Mouse (Mus musculus): Measurements from ENCODE around the gene Lef1.

The Lef1 gene

DNA sequence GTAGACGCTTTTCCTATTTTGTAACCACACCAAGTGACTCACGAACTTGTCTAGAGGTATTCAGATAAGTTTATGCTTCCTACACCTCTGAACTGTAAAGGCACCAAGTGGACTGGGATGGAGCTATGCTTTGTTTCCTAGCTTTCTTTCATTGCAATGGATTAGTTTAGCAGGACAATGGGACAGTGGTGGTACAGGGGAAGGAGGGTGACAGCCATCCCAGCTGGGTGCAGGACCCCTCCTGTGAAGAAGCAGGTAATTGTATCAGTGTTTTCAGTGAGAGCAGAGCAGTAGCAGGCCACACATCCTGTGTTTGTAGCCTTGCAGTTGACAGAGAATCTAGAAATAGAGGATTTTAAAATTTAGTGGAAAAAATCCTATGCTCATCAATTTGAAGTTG is 34.0 kb downstream of the Lef1 start:
- no peak for DNase-seq

DNA sequence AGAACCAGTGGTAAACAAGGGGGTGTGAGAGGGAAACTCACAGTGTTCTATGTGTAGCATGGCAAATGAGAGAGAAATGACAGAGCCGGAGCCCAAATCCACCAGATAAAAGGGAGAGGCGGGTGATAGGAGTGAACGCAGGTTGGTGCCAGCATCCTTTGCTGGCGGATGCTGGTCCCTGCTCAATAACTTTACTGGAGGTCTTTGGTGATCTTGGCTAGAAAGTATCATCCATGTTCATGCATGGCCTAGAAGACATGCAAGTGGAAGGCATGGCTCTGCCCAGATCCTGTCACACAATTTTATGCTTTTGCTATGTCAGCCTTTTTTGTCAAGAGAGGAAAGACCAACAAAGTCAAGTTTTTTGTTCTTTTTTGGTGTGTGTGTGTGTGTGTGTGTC is 42.6 kb downstream of the Lef1 start:
- no peak for DNase-seq

DNA sequence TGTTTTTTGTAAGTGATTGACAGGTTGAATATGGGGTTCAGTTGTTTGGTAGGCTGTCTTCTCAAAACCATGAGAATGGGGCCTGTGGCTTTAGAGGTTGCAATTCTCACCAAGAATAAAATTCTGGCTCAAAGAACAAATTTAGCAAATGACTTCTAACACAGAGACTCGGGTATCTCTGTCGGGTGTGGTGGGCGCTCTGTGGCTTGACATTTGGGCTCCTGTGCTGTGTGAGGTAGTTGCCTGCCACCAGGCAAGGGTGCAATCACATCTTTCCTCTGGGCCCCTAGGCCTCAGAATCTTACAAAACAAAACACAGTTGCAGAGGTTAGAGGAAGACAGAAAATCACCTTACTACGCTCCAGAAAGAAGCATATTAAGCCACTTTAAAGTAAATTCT is 43.6 kb downstream of the Lef1 start:
- no peak for DNase-seq

DNA sequence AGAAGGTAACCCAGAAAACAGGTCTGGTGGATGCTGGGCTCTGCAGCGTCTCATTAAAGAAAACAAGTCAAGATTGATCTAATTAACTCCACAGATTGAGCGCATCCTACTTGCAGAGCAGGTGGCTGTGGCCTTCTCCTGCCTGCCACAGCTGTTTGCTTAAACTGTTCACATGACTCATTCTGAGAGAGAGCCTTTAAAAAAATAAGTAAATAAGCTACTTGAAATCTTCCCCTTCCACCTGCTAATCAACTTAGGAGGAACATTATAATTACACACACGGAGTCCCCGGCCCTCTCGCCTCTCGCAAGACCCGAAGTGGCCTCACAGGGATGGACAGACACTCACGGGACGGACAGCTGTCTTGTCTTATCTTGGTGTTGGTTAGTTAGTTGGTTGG is 44.3 kb downstream of the Lef1 start:
- DNase-seq: no peak

DNA sequence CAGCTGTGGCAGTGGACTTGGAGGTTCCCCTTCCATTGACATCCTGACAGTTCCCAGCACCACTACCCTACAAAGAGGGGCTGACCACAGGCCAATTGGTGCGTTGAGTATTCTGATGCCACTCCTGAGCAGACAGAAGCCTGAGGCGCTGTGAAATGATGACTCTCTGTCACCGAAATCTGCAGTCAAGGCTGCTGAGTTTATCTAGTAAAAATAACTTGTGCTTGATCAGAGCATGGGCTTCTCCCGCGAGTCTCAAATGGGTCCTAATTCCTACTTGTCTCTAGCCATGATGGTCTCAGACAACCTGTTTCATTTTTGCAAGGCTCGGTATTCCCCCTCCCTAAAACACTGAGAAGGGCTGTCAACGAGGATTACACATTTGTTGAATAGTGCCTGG is 44.8 kb downstream of the Lef1 start:
- no peak for DNase-seq

DNA sequence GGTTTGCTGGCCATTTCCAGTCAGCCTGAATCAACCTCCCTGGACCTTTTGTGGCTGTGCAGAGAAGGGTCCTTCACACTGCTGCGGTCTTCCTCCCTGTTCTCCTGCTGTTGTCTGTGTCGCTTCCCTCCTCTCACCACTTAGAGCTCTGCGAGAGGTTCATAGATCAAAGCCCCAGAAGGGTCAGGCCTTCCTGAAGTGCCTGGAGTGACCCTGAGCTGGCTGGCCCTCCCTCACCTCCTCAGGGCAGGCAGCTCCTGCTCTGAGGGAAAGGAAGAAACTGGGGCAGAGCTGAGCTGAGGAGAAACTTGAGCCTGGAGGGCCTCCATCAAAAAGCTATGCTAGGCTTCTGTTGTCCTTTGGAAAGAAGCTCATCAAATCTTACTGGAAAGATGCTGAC is 45.4 kb downstream of the Lef1 start:
- DNase-seq: no peak

DNA sequence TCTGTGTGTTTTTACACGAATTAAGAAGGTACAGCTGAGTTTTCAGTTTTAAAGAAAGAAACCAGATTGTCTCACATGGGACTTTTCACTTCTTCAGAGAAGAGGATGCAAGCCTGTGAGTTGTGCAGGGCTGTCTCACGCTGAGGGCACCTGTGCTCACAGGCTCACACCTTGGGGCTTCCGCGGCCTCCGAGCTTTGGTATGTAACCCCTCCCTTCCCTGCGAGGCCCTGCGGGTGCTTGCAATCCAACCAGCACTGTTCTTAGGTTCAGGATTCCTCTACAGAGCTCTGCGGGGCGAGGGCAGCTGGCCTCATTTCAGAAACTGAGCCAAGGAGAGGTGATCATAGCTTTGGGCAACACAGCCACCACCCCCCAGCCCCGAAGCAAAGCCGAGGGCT is 46.1 kb downstream of the Lef1 start:
- no peak for DNase-seq

DNA sequence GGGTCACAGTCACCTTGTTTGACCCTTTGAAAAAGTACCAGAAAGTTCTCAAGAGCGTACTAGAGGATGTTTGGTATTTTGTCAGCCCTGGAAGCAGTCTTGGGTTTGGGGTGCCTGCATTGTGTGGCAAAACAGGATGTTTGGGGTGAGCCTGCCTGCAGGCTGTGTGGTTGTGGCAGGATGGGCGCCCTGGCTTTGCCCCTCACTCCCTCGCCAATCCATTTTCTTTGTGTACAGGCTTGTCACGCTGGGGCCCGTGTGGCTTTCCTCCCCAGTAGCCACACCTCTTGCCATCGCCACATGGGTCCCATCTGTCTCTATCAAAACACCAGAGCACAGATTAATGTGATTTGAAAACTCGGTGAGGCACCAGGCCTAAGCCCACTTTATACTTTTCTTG is 47.2 kb downstream of the Lef1 start:
- DNase-seq: no peak

DNA sequence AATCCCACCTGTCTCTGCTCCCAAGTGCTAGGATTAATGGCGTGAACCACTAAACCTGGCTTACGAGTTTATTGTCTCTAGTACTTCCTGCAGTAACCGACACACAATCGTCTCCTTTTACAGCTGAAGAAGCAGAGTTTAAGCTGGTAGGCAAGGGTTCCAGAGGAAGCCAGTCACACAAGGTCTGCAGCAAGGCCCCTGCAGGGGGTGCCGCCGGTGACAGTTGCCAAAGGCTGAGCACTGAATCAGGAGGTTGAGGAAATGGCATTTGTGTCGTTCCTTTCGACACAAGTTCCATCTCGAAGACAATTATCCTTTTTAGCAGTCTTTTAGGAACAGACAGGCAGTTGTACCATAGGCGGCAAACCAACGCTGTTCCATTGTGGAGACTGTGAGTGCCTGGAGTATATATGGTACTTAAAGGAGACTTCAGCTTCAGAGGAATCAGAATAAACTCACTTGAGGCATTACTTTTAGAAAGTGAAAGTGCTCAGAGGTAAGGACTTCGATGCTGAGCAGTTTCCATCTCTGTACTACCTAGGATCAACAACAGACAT is 49.0 kb downstream of the Lef1 start:
- no peak for DNase-seq

DNA sequence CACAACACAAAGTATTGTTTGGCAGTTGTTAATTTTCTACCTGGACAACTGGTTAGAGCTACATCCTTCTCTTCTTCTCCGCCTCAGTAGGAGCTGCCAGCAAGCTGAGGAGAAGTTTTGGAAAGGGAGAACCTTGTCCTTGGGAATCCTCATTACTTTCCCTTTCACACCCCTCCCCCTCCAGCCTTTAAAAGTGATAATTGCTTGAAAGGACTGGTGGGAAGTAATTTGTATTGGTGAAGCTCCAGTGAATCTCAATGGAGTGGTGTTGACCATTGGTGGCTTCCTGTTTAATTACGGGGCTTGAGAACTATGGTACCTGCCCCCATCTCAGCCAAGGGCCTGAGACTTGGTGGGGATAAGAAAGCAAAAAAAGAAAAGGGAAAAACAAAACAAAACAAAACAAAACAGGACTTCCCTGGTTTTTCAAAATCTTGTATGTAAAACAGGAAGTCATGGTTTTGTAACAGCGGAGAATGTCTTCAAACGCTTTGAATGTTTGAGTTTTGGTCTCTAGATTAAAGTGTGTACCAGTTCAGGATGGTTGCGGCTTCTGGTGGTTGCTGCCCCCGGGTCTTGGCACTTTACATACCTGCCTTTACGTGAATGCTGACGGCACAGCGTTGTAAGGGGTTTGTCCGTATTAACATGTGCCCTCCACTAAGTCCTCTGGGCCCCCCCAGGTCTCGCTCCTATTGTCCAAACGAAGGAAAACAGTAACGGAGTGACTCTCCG is 49.8 kb downstream of the Lef1 start:
- no peak for DNase-seq

DNA sequence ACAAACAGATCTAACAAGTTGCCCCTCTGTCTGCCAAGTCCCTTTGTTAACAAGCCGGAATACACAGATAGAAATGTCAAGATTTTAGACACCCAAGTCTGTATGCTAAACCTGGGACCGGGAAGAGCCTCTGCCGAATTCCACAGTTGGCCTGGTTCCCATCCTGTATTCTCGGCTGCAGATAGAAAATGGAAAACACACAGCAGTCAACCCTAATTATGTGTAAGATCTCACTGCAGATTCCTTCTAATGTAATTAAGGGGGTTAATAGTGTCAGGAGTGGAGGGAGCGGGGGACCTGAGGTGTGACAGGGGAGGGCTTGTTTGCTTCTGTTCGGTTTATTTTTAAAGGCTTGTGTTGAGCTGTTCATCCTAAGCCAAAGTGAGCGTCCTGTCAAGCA is 50.6 kb downstream of the Lef1 start:
- DNase-seq: no peak

DNA sequence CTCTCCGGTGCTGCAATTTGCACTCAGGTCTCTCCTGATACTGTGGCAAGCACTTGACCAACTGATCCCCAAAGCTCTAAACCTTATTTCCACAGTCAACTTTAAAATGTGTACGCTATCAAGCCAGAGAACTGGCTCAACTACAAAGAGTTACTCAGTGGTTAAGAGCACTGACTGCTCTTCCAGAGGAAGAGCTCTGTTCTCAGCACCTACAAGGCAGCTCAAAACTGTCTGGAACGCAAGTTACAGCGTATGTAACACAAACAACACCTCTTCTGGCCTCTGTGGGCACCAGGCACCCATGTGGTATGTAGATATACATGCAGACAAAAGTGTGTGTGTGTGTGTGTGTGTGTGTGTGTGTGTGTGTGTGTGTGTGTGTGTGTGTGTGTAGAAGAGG is 57.5 kb downstream of the Lef1 start:
- no peak for DNase-seq

DNA sequence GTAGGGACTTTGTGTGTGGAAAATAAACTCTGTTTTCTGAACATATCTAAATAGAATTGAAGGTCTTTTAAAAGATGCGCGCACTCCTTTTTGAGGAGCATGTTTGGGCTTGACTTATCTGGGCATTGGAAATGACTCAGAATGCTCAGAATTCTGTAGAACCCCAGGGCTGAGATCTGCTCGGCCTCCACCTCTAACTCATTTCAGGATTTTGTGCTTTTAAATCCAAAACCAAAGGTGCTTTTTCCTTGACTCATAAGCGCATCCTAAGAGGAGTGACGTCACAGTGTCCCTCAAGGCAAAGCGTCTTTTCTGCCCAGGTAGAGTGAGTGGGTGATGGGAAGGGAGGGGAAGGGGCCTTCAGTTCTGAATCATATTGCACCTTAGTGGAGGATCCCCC is 58.9 kb downstream of the Lef1 start:
- DNase-seq: no peak

DNA sequence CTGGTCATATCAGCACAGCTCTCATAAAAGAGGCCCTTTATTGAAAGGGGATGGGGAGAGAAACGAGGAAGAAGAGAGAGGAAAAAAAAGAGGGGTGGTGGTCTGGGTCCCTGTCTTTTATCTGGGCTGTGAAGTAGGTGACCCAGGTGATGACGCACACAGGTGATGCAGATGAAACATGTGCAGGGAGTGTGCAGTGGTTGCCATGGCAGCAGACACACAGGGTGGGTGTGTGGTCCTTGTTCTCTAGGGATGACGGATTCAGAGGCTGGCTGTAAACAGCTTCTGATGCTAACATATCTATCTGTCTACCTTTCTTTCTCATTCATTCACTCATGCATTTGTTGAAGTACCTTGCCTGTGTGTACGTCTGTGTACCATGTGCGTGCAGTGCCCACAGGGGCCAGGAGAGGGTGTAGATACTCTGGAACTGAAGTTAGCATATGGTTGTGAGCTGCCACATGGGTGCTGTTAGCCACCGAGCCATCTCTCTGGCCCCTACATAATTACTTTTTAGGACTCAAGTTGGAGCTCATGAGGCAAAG is 59.9 kb downstream of the Lef1 start:
- no peak for DNase-seq

DNA sequence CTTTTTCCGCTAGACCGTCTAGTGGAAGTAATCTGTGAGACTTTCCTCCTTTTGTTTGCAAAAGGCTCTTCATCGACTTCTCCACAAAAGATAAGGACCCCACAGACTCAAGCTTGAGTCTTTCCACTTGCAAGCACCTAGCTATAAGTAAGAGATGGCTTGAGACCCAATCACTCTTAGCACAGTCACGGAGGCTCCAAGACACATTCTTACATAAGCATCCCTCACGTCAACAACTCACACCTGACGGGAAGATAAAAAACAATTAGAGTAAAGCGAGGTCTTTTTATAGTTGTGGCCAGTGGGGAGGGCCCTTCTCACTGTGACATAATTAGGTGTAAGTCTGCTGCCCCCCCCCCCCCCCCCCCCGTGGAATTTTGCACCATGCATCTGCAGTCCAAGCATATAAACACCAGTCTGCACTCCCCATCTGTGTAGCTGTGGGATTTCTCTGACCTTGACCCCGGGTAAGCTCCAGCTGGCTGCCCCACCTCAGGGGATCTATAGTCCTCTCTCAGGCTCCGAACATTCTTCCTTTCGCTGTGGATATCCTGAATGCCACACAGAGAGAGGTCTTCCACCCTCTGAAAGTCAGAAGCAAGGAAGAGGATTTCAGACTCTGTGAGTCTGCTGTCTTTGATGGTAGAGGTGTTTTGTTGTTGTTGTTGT is 61.2 kb downstream of the Lef1 start:
- DNase-seq: no peak

DNA sequence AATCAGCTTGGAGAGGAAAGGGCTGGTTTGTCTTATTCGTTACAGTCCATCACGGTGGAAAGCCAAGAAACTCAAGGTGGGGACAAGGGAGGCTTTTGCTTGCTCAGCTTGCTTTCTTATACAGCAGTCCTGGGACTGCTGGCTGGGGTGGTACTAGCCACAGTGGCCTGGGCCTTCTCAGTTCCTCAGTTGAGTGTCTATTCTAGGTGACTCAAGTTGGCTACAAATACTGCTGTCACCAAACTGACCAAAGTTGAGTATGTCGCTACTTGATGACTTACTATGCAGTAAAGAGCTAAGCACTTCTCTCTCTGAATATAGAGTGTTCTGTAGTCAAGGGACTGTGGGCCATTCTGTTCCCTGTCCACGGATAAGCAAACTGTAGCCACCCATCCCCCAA is 62.0 kb downstream of the Lef1 start:
- no peak for DNase-seq

DNA sequence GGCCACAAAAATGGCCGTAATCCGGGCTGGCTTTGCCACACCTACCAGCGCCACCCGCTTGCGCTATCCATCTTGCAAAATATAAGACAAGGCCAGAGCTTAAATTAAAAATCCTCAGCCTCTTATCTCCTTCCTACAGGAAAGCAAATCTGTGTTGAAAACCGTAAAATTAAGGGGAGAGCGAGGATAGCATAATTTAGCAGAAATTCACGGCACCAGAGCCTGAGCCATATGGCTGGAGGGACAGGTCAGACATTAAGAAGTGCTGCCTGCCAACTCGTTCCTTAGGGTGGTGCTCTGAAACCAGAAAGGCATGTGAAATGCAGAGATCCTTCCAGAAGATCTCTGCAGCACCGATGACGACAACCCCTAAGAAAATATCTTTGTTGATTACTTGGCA is 70.7 kb downstream of the Lef1 start:
- no peak for DNase-seq

DNA sequence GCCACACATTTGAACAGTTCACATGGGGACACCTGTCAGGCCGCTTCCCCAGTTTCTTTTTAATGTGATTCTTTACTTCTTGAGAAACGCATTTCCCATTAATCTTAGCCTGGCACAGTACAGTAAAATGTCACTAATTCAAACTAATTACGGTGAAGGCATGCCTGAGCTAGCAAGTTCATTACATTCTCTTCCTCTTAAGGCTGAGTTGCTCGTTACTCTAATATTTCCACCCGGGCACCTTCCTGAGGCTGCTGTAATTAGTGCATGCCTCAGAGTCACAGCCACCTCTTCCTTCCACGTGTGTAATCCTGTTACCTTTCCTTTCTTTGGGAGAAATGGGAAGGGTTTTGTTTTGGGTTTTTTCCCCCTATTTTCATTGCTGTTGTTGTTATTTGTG is 71.9 kb downstream of the Lef1 start:
- no peak for DNase-seq

DNA sequence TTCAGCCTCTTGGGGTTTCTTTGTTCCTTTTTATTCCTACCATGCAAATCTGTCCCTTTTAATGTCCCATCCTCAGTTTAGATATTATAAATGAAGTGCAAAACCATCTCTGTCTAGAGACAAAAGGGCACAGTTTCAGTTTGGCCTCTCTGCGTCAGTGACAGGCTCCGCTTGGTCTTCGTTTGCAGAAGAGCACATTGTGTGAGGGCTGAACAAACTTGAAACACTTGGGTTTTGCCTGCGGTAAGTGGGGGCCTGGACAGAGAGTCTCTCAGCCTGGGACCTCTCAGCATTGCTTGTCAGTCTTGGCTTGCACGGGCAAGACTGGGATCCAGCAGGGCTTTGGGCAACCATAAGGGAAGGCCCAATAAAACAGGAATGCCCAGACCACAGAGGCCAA is 75.9 kb downstream of the Lef1 start:
- no peak for DNase-seq

DNA sequence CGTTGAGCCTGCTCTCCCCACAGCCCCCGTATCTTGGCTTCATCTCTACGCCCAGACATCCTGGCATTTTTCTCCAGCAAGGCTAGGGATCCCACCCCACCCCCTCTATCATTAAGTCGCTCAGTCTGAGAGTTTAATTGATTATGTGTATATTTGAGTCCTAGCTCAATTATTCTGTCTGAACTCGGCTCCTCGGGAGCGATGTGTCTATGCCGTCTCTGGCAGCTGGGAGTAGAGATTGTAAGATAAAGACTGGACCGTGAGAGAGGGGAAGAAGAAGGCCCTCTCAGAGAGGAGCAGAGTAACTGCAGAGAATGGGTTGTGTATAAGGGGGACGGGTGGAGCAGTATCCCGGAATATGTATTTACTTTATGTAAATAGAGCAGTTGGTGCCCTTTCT is 80.0 kb downstream of the Lef1 start:
- DNase-seq: no peak

DNA sequence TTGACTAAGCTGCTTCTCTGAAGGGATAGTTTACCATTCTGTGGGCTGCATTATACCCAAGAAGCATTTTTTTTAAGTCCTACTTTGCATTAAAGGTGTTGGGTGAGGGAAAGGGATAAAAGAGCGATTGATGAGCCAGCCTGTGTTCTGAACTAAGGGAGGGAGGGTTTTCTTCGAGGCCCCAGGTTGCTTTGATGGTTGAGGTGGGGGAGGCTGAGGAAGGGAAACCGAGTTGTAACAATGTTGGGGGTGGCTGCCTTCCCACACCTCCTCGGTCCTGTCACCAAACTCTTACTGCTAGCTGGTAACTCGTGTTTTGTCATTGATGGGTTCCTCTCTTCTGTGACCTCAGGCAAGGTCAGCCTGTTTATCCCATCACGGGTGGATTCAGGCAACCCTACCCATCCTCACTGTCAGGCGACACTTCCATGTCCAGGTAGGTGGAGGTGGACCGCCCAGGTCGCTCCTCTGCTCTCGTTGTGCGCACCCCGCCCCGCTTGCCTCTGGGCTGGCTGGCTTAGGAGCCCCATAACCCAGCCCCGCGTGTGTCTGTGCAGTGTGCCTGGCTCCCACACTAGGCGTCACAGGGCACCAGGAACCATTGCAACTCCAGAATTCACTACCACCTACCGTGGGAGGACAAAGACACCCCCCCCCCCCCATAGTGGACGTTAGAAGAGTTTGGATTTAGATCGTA is 80.5 kb downstream of the Lef1 start:
- DNase-seq: no peak

DNA sequence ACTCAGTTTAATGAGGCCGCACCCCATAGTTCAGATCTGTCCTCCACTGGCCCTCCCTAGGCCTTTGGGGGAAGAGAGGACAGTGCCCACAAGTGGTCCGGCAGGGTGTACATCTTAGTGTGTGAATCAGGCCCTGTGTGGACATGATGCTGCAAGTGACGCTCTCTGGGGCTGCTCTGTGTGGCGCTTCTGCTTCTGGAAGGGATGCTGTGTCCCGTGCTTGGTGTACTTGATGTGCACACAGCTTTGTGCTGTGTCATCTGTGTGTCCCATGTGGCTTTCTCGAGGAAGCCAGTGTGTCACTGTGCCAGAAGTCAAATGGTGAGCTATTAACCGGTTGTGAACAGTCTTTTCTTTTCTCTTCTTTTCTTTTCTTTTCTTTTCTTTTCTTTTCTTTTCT is 81.2 kb downstream of the Lef1 start:
- no peak for DNase-seq

DNA sequence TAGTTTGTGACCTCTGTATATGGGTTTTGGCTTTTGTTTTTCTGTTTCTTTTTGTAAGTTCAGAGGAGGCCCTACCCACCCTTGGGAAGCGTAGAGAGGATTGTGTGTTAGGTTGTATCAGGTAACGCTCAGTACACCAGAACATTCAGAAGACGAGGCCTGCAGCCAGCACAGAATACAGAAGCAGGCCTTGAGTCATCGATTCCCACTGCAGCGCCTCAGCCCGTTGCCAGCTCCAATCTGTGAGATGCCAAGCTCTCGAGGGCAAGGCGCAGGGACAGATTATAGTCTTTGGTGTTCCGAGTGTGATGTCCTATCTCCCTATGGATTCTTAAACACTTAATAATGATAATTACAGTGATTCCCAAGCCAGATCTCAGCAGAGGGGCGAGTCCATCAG is 85.8 kb downstream of the Lef1 start:
- DNase-seq: no peak

DNA sequence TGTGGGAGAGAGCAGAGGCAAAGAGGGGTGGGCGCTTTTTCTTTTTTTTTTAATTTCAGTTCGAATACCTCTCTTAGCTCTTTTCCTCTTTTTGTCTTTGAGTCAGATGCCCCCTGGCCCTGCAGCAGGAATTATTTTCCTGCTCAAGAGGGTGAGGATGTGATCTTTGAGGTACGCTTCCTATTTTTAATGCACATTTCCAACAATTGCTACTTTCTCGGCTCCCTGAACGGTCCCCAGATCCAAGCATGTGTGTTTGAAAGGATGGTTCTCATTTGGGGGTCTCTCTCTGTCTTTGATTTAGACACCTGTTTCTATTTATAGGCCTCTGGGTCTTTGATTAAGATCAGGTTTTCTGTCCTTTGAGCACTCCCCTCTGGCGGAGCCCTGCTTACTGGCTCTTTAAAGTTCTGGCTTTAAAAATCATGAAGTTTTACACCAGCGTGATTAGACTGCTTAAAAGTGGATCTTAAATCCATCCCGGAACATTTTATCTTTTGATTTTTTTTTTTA is 86.3 kb downstream of the Lef1 start:
- DNase-seq: no peak
